16 mouse cellular contexts compared by ENCODE assay signal in genomic region chr17:66589864-66590263, GRCm38 (mm10). TPM values are rescaled to one million over a fixed set of nuclear protein-coding genes. Genes with fewer than 3 reads are reported as not detected.
A peak's percentile ranks its signal among the peaks of the same experiment; 100 is the strongest.
DNase-seq lines count a peak whose midpoint lies in the region; ATAC-seq and TF ChIP-seq lines count a peak whose summit lies in the region.
"Had no signal": no experiment of that assay in that cellular context is flagged by ENCODE, and none has a peak within 500 bp of the region (broad histone marks: within the 10 kb centered on the region; RNA-seq: fewer than 3 reads in every experiment).

No protein-coding gene starts in this region.

- no peak overlapping the region for H3K27ac ChIP-seq in forebrain, embryonic 11.5 days (ENCODE audit: low read depth, low read length)
- no peak overlapping the region for H3K27ac ChIP-seq in forebrain, embryonic 15.5 days (replicated peaks)
- H3K27ac ChIP-seq in left cerebral cortex, adult 2 months = no peak overlapping the region
- no peak overlapping the region for H3K27ac ChIP-seq in midbrain, postnatal 0 days (ENCODE audit: low read depth, low read length)
- no peak overlapping the region for H3K27ac ChIP-seq in midbrain, embryonic 13.5 days
- H3K27ac ChIP-seq in stomach, embryonic 15.5 days = no peak overlapping the region

- intact Hi-C loops in left cerebral cortex, adult 2 months (cut with DNase I) = no loop called here
- intact Hi-C loops in left cerebral cortex, postnatal 36 days (cut with DNase I) = no loop called here

- no peak overlapping the region for H3K4me3 ChIP-seq in forebrain, embryonic 11.5 days (ENCODE audit: low read depth, low read length)
- H3K4me3 ChIP-seq in forebrain, embryonic 15.5 days = no peak overlapping the region
- H3K4me3 ChIP-seq in left cerebral cortex, adult 2 months = no peak overlapping the region
- H3K4me3 ChIP-seq in midbrain, postnatal 0 days (ENCODE audit: low read depth, low read length) = no peak overlapping the region
- H3K4me3 ChIP-seq in midbrain, embryonic 13.5 days (replicated peaks) = no peak overlapping the region
- H3K4me3 ChIP-seq in stomach, embryonic 15.5 days (replicated peaks) = no peak overlapping the region
- H3K4me3 ChIP-seq: erythroblast, embryonic 14.5 days had no signal

- DNase-seq in forebrain, embryonic 11.5 days (ENCODE audit: low spot score) = peak; percentile 28
- no peak for DNase-seq in left cerebral cortex, adult 2 months (ENCODE audit: extremely low spot score in 1 of 2, low spot score in 2 of 2)
- DNase-seq in left cerebral cortex, postnatal 36 days (ENCODE audit: low spot score in 2 of 2) = no peak
- peak; percentile 69 for DNase-seq in midbrain, postnatal 0 days (ENCODE audit: low spot score)
- DNase-seq in spleen, postnatal 10 days (ENCODE audit: low spot score in 2 of 2) = no peak
- DNase-seq: cerebellum, adult 11 months; gastrocnemius, postnatal 25 days; liver; right cerebral cortex, postnatal 14 days had no signal

- H3K9ac ChIP-seq in forebrain, embryonic 11.5 days (ENCODE audit: low read length) = no peak overlapping the region
- H3K9ac ChIP-seq in forebrain, embryonic 15.5 days (replicated peaks) = no peak overlapping the region
- no peak overlapping the region for H3K9ac ChIP-seq in midbrain, postnatal 0 days (replicated peaks; ENCODE audit: low read length, poor library complexity, severe bottlenecking)
- no peak overlapping the region for H3K9ac ChIP-seq in midbrain, embryonic 13.5 days (replicated peaks)
- H3K9ac ChIP-seq in stomach, embryonic 15.5 days = no peak overlapping the region

- no peak for ATAC-seq in forebrain, embryonic 11.5 days (replicated peaks; ENCODE audit: low FRiP score)
- no peak for ATAC-seq in forebrain, embryonic 15.5 days (replicated peaks)
- ATAC-seq in midbrain, postnatal 0 days (ENCODE audit: low FRiP score) = no peak
- ATAC-seq in midbrain, embryonic 13.5 days = no peak
- ATAC-seq in stomach, embryonic 15.5 days (ENCODE audit: insufficient read depth, low FRiP score, low read depth) = 0 out of 2 replicates have a peak, but pooled peaks have one; percentile 12
- ATAC-seq: activated CD4-positive, CD25-positive, alpha-beta regulatory T cell, adult 4 months; inflammation-experienced regulatory T-cells, adult 6 months had no signal

- no peaks in the 10 kb centered on the region for H3K9me3 ChIP-seq in forebrain, embryonic 11.5 days (ENCODE audit: control insufficient read depth, low read length)
- H3K9me3 ChIP-seq in forebrain, embryonic 15.5 days = no peaks in the 10 kb centered on the region
- no peaks in the 10 kb centered on the region for H3K9me3 ChIP-seq in midbrain, postnatal 0 days (ENCODE audit: low read length)
- no peaks in the 10 kb centered on the region for H3K9me3 ChIP-seq in midbrain, embryonic 13.5 days
- H3K9me3 ChIP-seq in stomach, embryonic 15.5 days = no peaks in the 10 kb centered on the region

- no peak overlapping the region for H3K4me2 ChIP-seq in forebrain, embryonic 11.5 days (ENCODE audit: low read depth, low read length, severe bottlenecking)
- H3K4me2 ChIP-seq in forebrain, embryonic 15.5 days (replicated peaks) = no peak overlapping the region
- no peak overlapping the region for H3K4me2 ChIP-seq in midbrain, postnatal 0 days (ENCODE audit: low read depth, low read length, poor library complexity, severe bottlenecking)
- H3K4me2 ChIP-seq in midbrain, embryonic 13.5 days (replicated peaks) = no peak overlapping the region
- H3K4me2 ChIP-seq in stomach, embryonic 15.5 days = no peak overlapping the region
- H3K4me2 ChIP-seq: heart, embryonic 11.5 days had no signal

- H3K27me3 ChIP-seq in forebrain, embryonic 11.5 days (ENCODE audit: control insufficient read depth, insufficient read depth, low read length) = no peaks in the 10 kb centered on the region
- H3K27me3 ChIP-seq in forebrain, embryonic 15.5 days = no peaks in the 10 kb centered on the region
- no peaks in the 10 kb centered on the region; the same call in 1 of the 2 replicates for H3K27me3 ChIP-seq in midbrain, postnatal 0 days (ENCODE audit: insufficient read depth, low read length)
- H3K27me3 ChIP-seq in midbrain, embryonic 13.5 days = no peaks in the 10 kb centered on the region
- 0 out of 2 replicates have a peak, but pooled peaks cover 5% of the 10 kb centered on the region for H3K27me3 ChIP-seq in stomach, embryonic 15.5 days (replicated peaks)

- no peaks in the 10 kb centered on the region for H3K36me3 ChIP-seq in forebrain, embryonic 11.5 days (ENCODE audit: control insufficient read depth, insufficient read depth, low read length)
- no peaks in the 10 kb centered on the region for H3K36me3 ChIP-seq in forebrain, embryonic 15.5 days
- no peaks in the 10 kb centered on the region for H3K36me3 ChIP-seq in midbrain, postnatal 0 days (ENCODE audit: insufficient read depth, low read length)
- H3K36me3 ChIP-seq in midbrain, embryonic 13.5 days = no peaks in the 10 kb centered on the region
- H3K36me3 ChIP-seq in stomach, embryonic 15.5 days = no peaks in the 10 kb centered on the region

- peak; percentile 11 for TF ChIP-seq CTCF in left cerebral cortex, adult 2 months (IDR thresholded peaks at IDR 0.05)
- TF ChIP-seq CTCF in midbrain, postnatal 0 days (IDR thresholded peaks at IDR 0.05) = peak; percentile 65

- 80% methylated on average over 8 of the region's 8 CpGs for WGBS in forebrain, embryonic 11.5 days
- WGBS in forebrain, embryonic 15.5 days = 60% methylated on average over 8 of the region's 8 CpGs
- 60% methylated on average over 8 of the region's 8 CpGs for WGBS in midbrain, postnatal 0 days
- 77% methylated on average over 8 of the region's 8 CpGs for WGBS in midbrain, embryonic 13.5 days
- whole genome bisulfite sequencing in stomach, embryonic 15.5 days = 72% methylated on average over 8 of the region's 8 CpGs

- no peaks in the 10 kb centered on the region for H3K4me1 ChIP-seq in forebrain, embryonic 11.5 days (replicated peaks; ENCODE audit: control insufficient read depth, insufficient read depth, low read length)
- H3K4me1 ChIP-seq in forebrain, embryonic 15.5 days = no peaks in the 10 kb centered on the region
- H3K4me1 ChIP-seq in midbrain, postnatal 0 days (ENCODE audit: insufficient read depth, low read length) = no peaks in the 10 kb centered on the region
- H3K4me1 ChIP-seq in midbrain, embryonic 13.5 days (replicated peaks) = no peaks in the 10 kb centered on the region
- H3K4me1 ChIP-seq in stomach, embryonic 15.5 days = no peaks in the 10 kb centered on the region

RNA-seq across cellular contexts. Expression of gene Themis3, which starts 4.6 kb away (rescaled TPM):
- not detected in 2 replicates for polyA plus RNA-seq in forebrain, embryonic 11.5 days (2014; fragmentation: Nextera tagmentation; extraction: Ambion mirVana)
- polyA plus RNA-seq in forebrain, embryonic 15.5 days (2015; fragmentation: Nextera tagmentation; extraction: Ambion mirVana) = not detected in 2 replicates
- under 1 TPM; 0.18 to 0.21 TPM for total RNA-seq in left cerebral cortex, adult 2 months (2021)
- under 1 TPM in 1 of 2 experiments, not detected in 1; 0.15 TPM for total RNA-seq in left cerebral cortex, postnatal 36 days (2021)
- not detected in 2 replicates for total RNA-seq in midbrain, postnatal 0 days (2014; rRNA removed)
- polyA plus RNA-seq in midbrain, postnatal 0 days (2015; fragmentation: Nextera tagmentation; extraction: Ambion mirVana) = not detected in 2 replicates
- polyA plus RNA-seq in midbrain, embryonic 13.5 days (2015; fragmentation: Nextera tagmentation; extraction: Ambion mirVana) = not detected in 2 replicates
- polyA plus RNA-seq in stomach, embryonic 15.5 days (2015; fragmentation: Nextera tagmentation; extraction: Ambion mirVana) = 0.36 and 0.49 TPM in 2 replicates
- polyA plus RNA-seq: activated CD4-positive, CD25-positive, alpha-beta regulatory T cell, adult 4 months; erythroblast, embryonic 14.5 days; heart, embryonic 11.5 days; inflammation-experienced regulatory T-cells, adult 6 months had no signal

Comparison
In these comparisons a context has a peak if more than half of its experiments do, and no peak if none do; other contexts are left out.
1. DNase-seq: peak in forebrain, embryonic 11.5 days (single experiment) and midbrain, postnatal 0 days (single experiment); none in left cerebral cortex, adult 2 months (0 of 2), left cerebral cortex, postnatal 36 days (0 of 2) and spleen, postnatal 10 days (0 of 2).